Mouse (Mus musculus): ENCODE data around the gene Fxyd5. TPM values are rescaled to one million over a fixed set of nuclear protein-coding genes. Genes with fewer than 3 reads are reported as not detected.

The Fxyd5 gene
- polyA plus RNA-seq, 2 experiments: 17.4 to 28.8 TPM

- TF ChIP-seq POLR2A (IDR thresholded peaks at IDR 0.05; ENCODE audit: borderline replicate concordance, extremely low read depth, insufficient read depth, insufficient read length): no peak
- no peaks in the 10 kb centered on the region for H3K36me3 ChIP-seq (ENCODE audit: control insufficient read depth, insufficient read depth, low read length)
- H3K27ac ChIP-seq (replicated peaks; ENCODE audit: low read depth, low read length): no peak overlapping the region
- no peak overlapping the region for H3K4me3 ChIP-seq (replicated peaks; ENCODE audit: low read length)
- DNase-seq (ENCODE audit: low spot score) (no peak), ATAC-seq (ENCODE audit: low FRiP score, low read depth) (no peak)
- no peak overlapping the region for H3K9ac ChIP-seq (ENCODE audit: low read depth, low read length, severe bottlenecking)
- H3K27me3 ChIP-seq (ENCODE audit: control insufficient read depth, insufficient read depth, low read length): no peaks in the 10 kb centered on the region
- WGBS: 72% methylated on average over 14 of the region's 14 CpGs
- H3K4me2 ChIP-seq (replicated peaks; ENCODE audit: low read depth, low read length, severe bottlenecking): no peak overlapping the region
- H3K9me3 ChIP-seq (ENCODE audit: control insufficient read depth, low read length): no peaks in the 10 kb centered on the region
- H3K4me1 ChIP-seq (ENCODE audit: control insufficient read depth, insufficient read depth, low read length): peaks cover 14% of the 10 kb centered on the region
These were observed 27.2 kb upstream of the Fxyd5 start for GRCm38 (mm10) chr7:31069491-31069890.

- Histone ChIP-seq H3K4me3 (replicated peaks; ENCODE audit: low read length) (no peak overlapping the region), H3K27ac (replicated peaks; ENCODE audit: low read depth, low read length) (peak overlapping the region; percentile 58), H3K36me3 (ENCODE audit: control insufficient read depth, insufficient read depth, low read length) (no peaks in the 10 kb centered on the region), H3K4me2 (replicated peaks; ENCODE audit: low read depth, low read length, severe bottlenecking) (no peak overlapping the region), H3K9ac (ENCODE audit: low read depth, low read length, severe bottlenecking) (no peak overlapping the region), H3K4me1 (ENCODE audit: control insufficient read depth, insufficient read depth, low read length) (peaks cover 14% of the 10 kb centered on the region), H3K27me3 (ENCODE audit: control insufficient read depth, insufficient read depth, low read length) (no peaks in the 10 kb centered on the region), H3K9me3 (ENCODE audit: control insufficient read depth, low read length) (no peaks in the 10 kb centered on the region)
- peak; percentile 83 for ATAC-seq (ENCODE audit: low FRiP score, low read depth)
- DNase-seq (ENCODE audit: low spot score): peak; percentile 88
- 19% methylated on average over 5 of the region's 5 CpGs for WGBS
- no peak for TF ChIP-seq POLR2A (IDR thresholded peaks at IDR 0.05; ENCODE audit: borderline replicate concordance, extremely low read depth, insufficient read depth, insufficient read length)
These were observed 25.6 kb upstream of the Fxyd5 start for GRCm38 (mm10) chr7:31067836-31068235.

GRCm38 (mm10) chr7:31063074-31063560, 20.8 kb upstream of the Fxyd5 start:
- Histone ChIP-seq H3K4me2 (replicated peaks; ENCODE audit: low read depth, low read length, severe bottlenecking) (no peak overlapping the region), H3K4me1 (ENCODE audit: control insufficient read depth, insufficient read depth, low read length) (peaks cover 5% of the 10 kb centered on the region), H3K4me3 (replicated peaks; ENCODE audit: low read length) (no peak overlapping the region), H3K27ac (replicated peaks; ENCODE audit: low read depth, low read length) (no peak overlapping the region), H3K27me3 (ENCODE audit: control insufficient read depth, insufficient read depth, low read length) (no peaks in the 10 kb centered on the region), H3K36me3 (ENCODE audit: control insufficient read depth, insufficient read depth, low read length) (no peaks in the 10 kb centered on the region), H3K9me3 (ENCODE audit: control insufficient read depth, low read length) (no peaks in the 10 kb centered on the region), H3K9ac (ENCODE audit: low read depth, low read length, severe bottlenecking) (no peak overlapping the region)
- ATAC-seq (ENCODE audit: low FRiP score, low read depth) (no peak), DNase-seq (ENCODE audit: low spot score) (no peak)
- WGBS: 84% methylated on average over 12 of the region's 12 CpGs
- TF ChIP-seq POLR2A (IDR thresholded peaks at IDR 0.05; ENCODE audit: borderline replicate concordance, extremely low read depth, insufficient read depth, insufficient read length): no peak

GRCm38 (mm10) chr7:31060621-31061010, 18.3 kb upstream of the Fxyd5 start:
- no peak overlapping the region for H3K4me2 ChIP-seq (replicated peaks; ENCODE audit: low read depth, low read length, severe bottlenecking)
- H3K9ac ChIP-seq (ENCODE audit: low read depth, low read length, severe bottlenecking): no peak overlapping the region
- no peaks in the 10 kb centered on the region for H3K36me3 ChIP-seq (ENCODE audit: control insufficient read depth, insufficient read depth, low read length)
- no peaks in the 10 kb centered on the region for H3K27me3 ChIP-seq (ENCODE audit: control insufficient read depth, insufficient read depth, low read length)
- H3K4me3 ChIP-seq (replicated peaks; ENCODE audit: low read length): no peak overlapping the region
- no peak for DNase-seq (ENCODE audit: low spot score)
- no peaks in the 10 kb centered on the region for H3K9me3 ChIP-seq (ENCODE audit: control insufficient read depth, low read length)
- WGBS: 87% methylated on average over 7 of the region's 7 CpGs
- TF ChIP-seq POLR2A (IDR thresholded peaks at IDR 0.05; ENCODE audit: borderline replicate concordance, extremely low read depth, insufficient read depth, insufficient read length): no peak
- no peak overlapping the region for H3K27ac ChIP-seq (replicated peaks; ENCODE audit: low read depth, low read length)
- ATAC-seq (ENCODE audit: low FRiP score, low read depth): no peak
- H3K4me1 ChIP-seq (ENCODE audit: control insufficient read depth, insufficient read depth, low read length): peaks cover under 1% of the 10 kb centered on the region; the same call in 1 of the 2 replicates

- no peak overlapping the region for H3K9ac ChIP-seq (ENCODE audit: low read depth, low read length, severe bottlenecking)
- DNase-seq (ENCODE audit: low spot score): no peak
- peaks cover 6% of the 10 kb centered on the region for H3K4me1 ChIP-seq (ENCODE audit: control insufficient read depth, insufficient read depth, low read length)
- no peak overlapping the region for H3K4me3 ChIP-seq (replicated peaks; ENCODE audit: low read length)
- H3K9me3 ChIP-seq (ENCODE audit: control insufficient read depth, low read length): no peaks in the 10 kb centered on the region
- TF ChIP-seq POLR2A (IDR thresholded peaks at IDR 0.05; ENCODE audit: borderline replicate concordance, extremely low read depth, insufficient read depth, insufficient read length): no peak
- no peaks in the 10 kb centered on the region for H3K36me3 ChIP-seq (ENCODE audit: control insufficient read depth, insufficient read depth, low read length)
- no peak overlapping the region for H3K4me2 ChIP-seq (replicated peaks; ENCODE audit: low read depth, low read length, severe bottlenecking)
- H3K27me3 ChIP-seq (ENCODE audit: control insufficient read depth, insufficient read depth, low read length): no peaks in the 10 kb centered on the region
- H3K27ac ChIP-seq (replicated peaks; ENCODE audit: low read depth, low read length): no peak overlapping the region
- no peak for ATAC-seq (ENCODE audit: low FRiP score, low read depth)
- WGBS: 73% methylated on average over 10 of the region's 11 CpGs
These were observed 17.8 kb upstream of the Fxyd5 start for GRCm38 (mm10) chr7:31059919-31060620.
